Mouse (Mus musculus): Measurements from ENCODE around the gene Anp32e. TPM values are rescaled to one million over a fixed set of nuclear protein-coding genes. Genes with fewer than 3 reads are reported as not detected.
"Not testable (repeated sequence)": the region's sequence is repeated elsewhere in the genome, so short reads cannot be mapped to it uniquely, and the experiment has no call there.

The Anp32e gene
- polyA plus RNA-seq (2015; fragmentation: Nextera tagmentation; extraction: Ambion mirVana) = 116 and 123 TPM in 2 replicates

- WGBS = under 1% methylated on average over 49 of the region's 49 CpGs
- peak within 1 kb of the TSS; percentile 55 for H3K4me2 ChIP-seq
- peak within 1 kb of the TSS; percentile 52 for H3K9ac ChIP-seq
- peaks cover 12% of the 10 kb centered on the region for H3K4me1 ChIP-seq
- H3K36me3 ChIP-seq (replicated peaks) = no peaks in the 10 kb centered on the region
- no peaks in the 10 kb centered on the region for H3K27me3 ChIP-seq (replicated peaks)
- H3K9me3 ChIP-seq = no peaks in the 10 kb centered on the region
- H3K27ac ChIP-seq = peak within 1 kb of the TSS; percentile 78
- ATAC-seq (replicated peaks) = peak; percentile 100
- peak within 1 kb of the TSS; percentile 77 for H3K4me3 ChIP-seq
These were observed at the start of gene Anp32e for GRCm38 (mm10) chr3:95928658-95929503. Gene Anp32e, plus strand, starts transcription at chr3:95929246.

- H3K4me1 ChIP-seq = peaks cover 16% of the 10 kb centered on the region
- H3K9me3 ChIP-seq = no peaks in the 10 kb centered on the region
- H3K9ac ChIP-seq = peak within 1 kb of the TSS; percentile 53
- peak; percentile 100 for ATAC-seq (replicated peaks)
- H3K4me3 ChIP-seq = peak within 1 kb of the TSS; percentile 51
- no peaks in the 10 kb centered on the region for H3K36me3 ChIP-seq (replicated peaks)
- no peak within 1 kb of the TSS for H3K27ac ChIP-seq
- WGBS = under 1% methylated on average over 60 of the region's 66 CpGs
- H3K27me3 ChIP-seq (replicated peaks) = 0 out of 2 replicates have a peak, but pooled peaks cover 6% of the 10 kb centered on the region
- H3K4me2 ChIP-seq = peak within 1 kb of the TSS; percentile 99
These were observed 46.8 kb upstream of the Anp32e start, which contains the start of gene Ciart for GRCm38 (mm10) chr3:95881979-95882815. Gene Ciart, minus strand, starts transcription at chr3:95882251.

- Histone ChIP-seq H3K27me3 (replicated peaks) (0 out of 2 replicates have a peak, but pooled peaks cover 6% of the 10 kb centered on the region), H3K27ac (no peak overlapping the region), H3K4me1 (peaks cover 16% of the 10 kb centered on the region), H3K36me3 (replicated peaks) (no peaks in the 10 kb centered on the region), H3K4me3 (peak overlapping the region; percentile 51), H3K4me2 (peak overlapping the region; percentile 99), H3K9ac (peak overlapping the region; percentile 19; the same call in 1 of the 2 replicates), H3K9me3 (no peaks in the 10 kb centered on the region)
- 2% methylated on average over 24 of the region's 24 CpGs for WGBS
- no peak for ATAC-seq (replicated peaks)
These were observed 46.1 kb upstream of the Anp32e start for GRCm38 (mm10) chr3:95882816-95883425.

GRCm38 (mm10) chr3:95884400-95884799 is 44.6 kb upstream of the Anp32e start:
- peaks cover 16% of the 10 kb centered on the region for H3K4me1 ChIP-seq
- no peaks in the 10 kb centered on the region for H3K9me3 ChIP-seq
- ATAC-seq (replicated peaks) = no peak
- H3K4me3 ChIP-seq = no peak overlapping the region
- no peak overlapping the region for H3K4me2 ChIP-seq
- H3K9ac ChIP-seq = no peak overlapping the region
- 0 out of 2 replicates have a peak, but pooled peaks cover 6% of the 10 kb centered on the region for H3K27me3 ChIP-seq (replicated peaks)
- H3K27ac ChIP-seq = no peak overlapping the region
- no peaks in the 10 kb centered on the region for H3K36me3 ChIP-seq (replicated peaks)
- WGBS = 85% methylated on average over 5 of the region's 5 CpGs

GRCm38 (mm10) chr3:95887596-95887995 is 41.5 kb upstream of the Anp32e start:
- Histone ChIP-seq H3K36me3 (replicated peaks) (no peaks in the 10 kb centered on the region), H3K27me3 (replicated peaks) (no peaks in the 10 kb centered on the region), H3K27ac (no peak overlapping the region), H3K9ac (no peak overlapping the region), H3K9me3 (no peaks in the 10 kb centered on the region), H3K4me1 (peaks cover 5% of the 10 kb centered on the region), H3K4me2 (no peak overlapping the region), H3K4me3 (no peak overlapping the region)
- WGBS = 80% methylated on average over 4 of the region's 4 CpGs
- ATAC-seq (replicated peaks) = no peak

GRCm38 (mm10) chr3:95889664-95890063 is 39.4 kb upstream of the Anp32e start:
- H3K27me3 ChIP-seq (replicated peaks) = no peaks in the 10 kb centered on the region
- no peaks in the 10 kb centered on the region for H3K9me3 ChIP-seq
- WGBS = 84% methylated on average over 3 of the region's 3 CpGs
- H3K9ac ChIP-seq = no peak overlapping the region
- peaks cover 8% of the 10 kb centered on the region for H3K4me1 ChIP-seq
- H3K36me3 ChIP-seq (replicated peaks) = no peaks in the 10 kb centered on the region
- no peak overlapping the region for H3K4me2 ChIP-seq
- H3K4me3 ChIP-seq = no peak overlapping the region
- ATAC-seq (replicated peaks) = no peak
- no peak overlapping the region for H3K27ac ChIP-seq

GRCm38 (mm10) chr3:95891211-95892065 is 37.6 kb upstream of the Anp32e start, which contains the start of gene BC028528:
Gene BC028528, minus strand, starts transcription at chr3:95892005.
- Histone ChIP-seq H3K9me3 (no peaks in the 10 kb centered on the region), H3K9ac (no peak within 1 kb of the TSS), H3K4me3 (0 out of 2 replicates have a peak within 1 kb of the TSS, but pooled peaks have one; percentile 5), H3K27ac (peak within 1 kb of the TSS; percentile 79), H3K4me1 (peaks cover 21% of the 10 kb centered on the region), H3K27me3 (replicated peaks) (no peaks in the 10 kb centered on the region), H3K36me3 (replicated peaks) (no peaks in the 10 kb centered on the region), H3K4me2 (no peak within 1 kb of the TSS)
- 26% methylated on average over 12 of the region's 12 CpGs for WGBS
- no peak for ATAC-seq (replicated peaks)

GRCm38 (mm10) chr3:95892066-95893052 is 36.7 kb upstream of the Anp32e start:
- ATAC-seq (replicated peaks) = no peak
- no peak overlapping the region for H3K4me3 ChIP-seq
- H3K27ac ChIP-seq = peak overlapping the region; percentile 79
- no peak overlapping the region for H3K9ac ChIP-seq
- no peak overlapping the region for H3K4me2 ChIP-seq
- H3K4me1 ChIP-seq = peaks cover 21% of the 10 kb centered on the region
- 40% methylated on average over 11 of the region's 11 CpGs for WGBS
- no peaks in the 10 kb centered on the region for H3K27me3 ChIP-seq (replicated peaks)
- no peaks in the 10 kb centered on the region for H3K9me3 ChIP-seq
- no peaks in the 10 kb centered on the region for H3K36me3 ChIP-seq (replicated peaks)

GRCm38 (mm10) chr3:95893126-95893525 is 35.9 kb upstream of the Anp32e start:
- Histone ChIP-seq H3K36me3 (replicated peaks) (no peaks in the 10 kb centered on the region), H3K9me3 (no peaks in the 10 kb centered on the region), H3K27ac (peak overlapping the region; percentile 79), H3K27me3 (replicated peaks) (no peaks in the 10 kb centered on the region), H3K4me1 (peaks cover 21% of the 10 kb centered on the region), H3K9ac (peak overlapping the region; percentile 35), H3K4me2 (peak overlapping the region; percentile 67), H3K4me3 (peak overlapping the region; percentile 61)
- 24% methylated on average over 7 of the region's 7 CpGs for WGBS
- no peak; the same call in 1 of the 2 replicates for ATAC-seq (replicated peaks)

- H3K4me1 ChIP-seq = peaks cover 21% of the 10 kb centered on the region
- H3K27ac ChIP-seq = peak within 1 kb of the TSS; percentile 79
- peak; percentile 98 for ATAC-seq (replicated peaks)
- not testable (repeated sequence) for H3K27me3 ChIP-seq (replicated peaks); H3K36me3 ChIP-seq (replicated peaks); H3K9me3 ChIP-seq
- 0% methylated on average over 34 of the region's 43 CpGs for WGBS
- H3K4me2 ChIP-seq = peak within 1 kb of the TSS; percentile 67
- peak within 1 kb of the TSS; percentile 69 for H3K9ac ChIP-seq
- H3K4me3 ChIP-seq = peak within 1 kb of the TSS; percentile 61
These were observed 35.3 kb upstream of the Anp32e start, which contains the start of gene Aph1a for GRCm38 (mm10) chr3:95893606-95894316. Gene Aph1a, plus strand, starts transcription at chr3:95893969.

All from midbrain, embryonic 15.5 days (tissue).